Mouse (Mus musculus): ENCODE results near the gene Tmem87a.
A peak's percentile ranks its signal among the peaks of the same experiment; 100 is the strongest.

- no peak for TF ChIP-seq CTCF (IDR thresholded peaks at IDR 0.05; ENCODE audit: low read depth)
- TF ChIP-seq EP300 (IDR thresholded peaks at IDR 0.05; ENCODE audit: low read depth) = peak; percentile 76
Measured at GRCm38 (mm10) chr2:120411096-120411628, 7.2 kb upstream of the Tmem87a start.

Data from liver, embryonic 14.5 days (tissue).